Mouse (Mus musculus) neural tube, embryonic 12.5 days (tissue): ENCODE measurements around the gene Magea2. TPM values are rescaled to one million over a fixed set of nuclear protein-coding genes. Genes with fewer than 3 reads are reported as not detected.
"Not testable (repeated sequence)": the region's sequence is repeated elsewhere in the genome, so short reads cannot be mapped to it uniquely, and the experiment has no call there.

Source experiments
- ATAC-seq: fragments of 200-750 bp; cut with Nextera tagmentation; 2 replicates; pipeline ENCODE4 v1.8.0; 2017; ENCODE audit warnings: low read depth, mild to moderate bottlenecking, moderate TSS enrichment, moderate library complexity; ENCODE audit not compliant: low FRiP score
- H3K27ac ChIP-seq: fragments of 300-500 bp; sonication (generic); 2 replicates; pipeline ENCODE4 v1.5.1; 2016
- H3K27me3 ChIP-seq: fragments of 300-500 bp; sonication (generic); replicated peaks from 2 replicates; pipeline ENCODE4 v1.6.1; 2016; ENCODE audit warnings: mild to moderate bottlenecking
- H3K36me3 ChIP-seq: fragments of 300-500 bp; sonication (generic); 2 replicates; pipeline ENCODE4 v1.6.1; 2016; ENCODE audit warnings: mild to moderate bottlenecking
- H3K4me1 ChIP-seq: fragments of 300-500 bp; sonication (generic); 2 replicates; pipeline ENCODE4 v1.6.1; 2016
- H3K4me2 ChIP-seq: fragments of 300-500 bp; sonication (generic); replicated peaks from 2 replicates; pipeline ENCODE4 v1.6.1; 2016; ENCODE audit warnings: mild to moderate bottlenecking
- H3K4me3 ChIP-seq: fragments of 300-500 bp; sonication (generic); 2 replicates; pipeline ENCODE4 v1.5.1; 2016
- H3K9ac ChIP-seq: fragments of 300-500 bp; sonication (generic); 2 replicates; pipeline ENCODE4 v1.6.1; 2016; ENCODE audit warnings: mild to moderate bottlenecking
- H3K9me3 ChIP-seq: fragments of 300-500 bp; sonication (generic); 2 replicates; pipeline ENCODE4 v1.6.1; 2016; ENCODE audit warnings: mild to moderate bottlenecking
- WGBS: fragments of 180-500 bp; shearing (Covaris S2); methylation state at CpG from one replicate; pipeline ENCODE4 v1.1.7; 2016; 5-methylcytosine and 5-hydroxymethylcytosine counted together
- polyA plus RNA-seq: library from polyadenylated mRNA; unstranded; fragments of >200 nt; fragmentation: Nextera tagmentation; extraction: Ambion mirVana; gene quantifications from 2 replicates; pipeline ENCODE4 v1.2.1, GENCODE M21; 2016

Magea2 gene
- not detected in 2 replicates for polyA plus RNA-seq

GRCm38 (mm10) chrX:155093566-155093965 is at the start of gene Magea2:
Gene Magea2 (minus strand): TSS chrX:155093666.
- not testable (repeated sequence) for H3K9ac ChIP-seq, ATAC-seq, H3K4me1 ChIP-seq, H3K27me3 ChIP-seq, H3K27ac ChIP-seq, H3K36me3 ChIP-seq, H3K4me3 ChIP-seq, H3K4me2 ChIP-seq, H3K9me3 ChIP-seq
- WGBS: 81% methylated on average over 4 of the region's 4 CpGs

DNA sequence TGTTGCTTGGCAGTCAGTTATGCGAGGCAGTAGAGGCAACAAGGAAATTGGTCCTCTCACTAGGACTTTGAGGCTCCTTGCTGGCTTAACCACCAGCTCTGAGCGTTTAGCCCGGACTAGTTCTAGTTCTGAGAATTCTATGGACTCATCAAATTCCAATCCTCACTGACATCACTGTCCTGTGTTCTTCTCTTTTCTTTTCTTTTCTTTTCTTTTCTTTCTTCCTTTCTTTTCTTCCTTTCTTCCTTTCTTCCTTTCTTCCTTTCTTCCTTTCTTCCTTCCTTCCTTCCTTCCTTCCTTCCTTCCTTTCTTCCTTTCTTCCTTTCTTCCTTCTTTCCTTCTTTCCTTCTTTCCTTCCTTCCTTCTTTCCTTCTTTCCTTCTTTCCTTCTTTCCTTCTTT is 34.8 kb upstream of the Magea2 start, which contains the start of gene Cldn34b2:
TSS of gene Cldn34b2 (minus strand) at position 101 of the 400 bp plus-strand sequence.
- H3K4me1 ChIP-seq, H3K36me3 ChIP-seq, H3K9ac ChIP-seq, H3K27ac ChIP-seq, H3K4me2 ChIP-seq, H3K27me3 ChIP-seq, ATAC-seq, H3K9me3 ChIP-seq, H3K4me3 ChIP-seq: not testable (repeated sequence)
- WGBS: 82% methylated on average over 3 of the region's 3 CpGs

DNA sequence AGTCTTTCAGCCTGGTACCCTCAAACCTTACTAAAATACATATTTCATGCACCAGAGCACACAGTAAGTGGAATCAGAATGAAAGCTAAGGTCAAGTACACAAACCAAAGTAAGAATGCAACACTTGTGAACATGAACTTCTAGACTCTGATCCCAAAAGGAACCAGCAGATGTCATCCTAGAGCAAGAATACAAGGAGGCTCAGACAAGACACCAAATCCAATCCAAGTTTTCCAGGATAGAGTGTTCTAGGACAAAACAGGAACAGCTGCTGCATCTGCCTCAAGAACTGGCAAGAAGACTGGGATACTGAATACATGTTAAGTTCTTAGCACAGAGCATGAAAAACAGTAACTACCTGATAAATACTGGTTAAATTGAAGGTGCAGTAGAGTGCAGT is 4.6 kb upstream of the Magea2 start:
- ATAC-seq: no peak
- H3K4me1 ChIP-seq: no peaks in the 10 kb centered on the region
- no peak overlapping the region for H3K4me2 ChIP-seq
- H3K4me3 ChIP-seq: no peak overlapping the region
- H3K36me3 ChIP-seq: no peaks in the 10 kb centered on the region
- no peaks in the 10 kb centered on the region for H3K9me3 ChIP-seq
- no peak overlapping the region for H3K27ac ChIP-seq
- H3K27me3 ChIP-seq: no peaks in the 10 kb centered on the region
- H3K9ac ChIP-seq: no peak overlapping the region

DNA sequence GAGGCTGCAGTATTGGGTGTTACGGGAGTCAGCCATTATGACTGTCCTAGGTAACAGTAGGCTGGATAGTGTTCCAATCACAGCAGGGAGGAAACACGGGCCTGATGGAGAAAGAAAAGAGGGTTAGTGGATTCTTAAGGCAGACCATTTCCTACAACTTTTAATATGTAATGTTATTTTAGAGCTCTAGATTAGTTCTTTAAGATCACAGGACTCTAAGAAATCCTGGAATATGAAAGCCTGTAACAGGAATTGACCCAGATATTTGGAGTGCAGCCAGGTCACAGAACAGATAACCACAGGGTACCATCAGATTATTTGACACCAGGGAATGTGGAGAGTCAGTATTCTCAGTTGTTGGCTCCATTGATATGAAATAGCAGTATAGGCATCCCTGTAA is 3.8 kb downstream of the Magea2 start, which contains the start of gene Magea1:
TSS of gene Magea1 (minus strand) at position 101 of the 400 bp plus-strand sequence.
- H3K4me2 ChIP-seq, H3K9ac ChIP-seq, H3K27ac ChIP-seq, ATAC-seq, H3K9me3 ChIP-seq, H3K27me3 ChIP-seq, H3K4me1 ChIP-seq, H3K4me3 ChIP-seq, H3K36me3 ChIP-seq: not testable (repeated sequence)
- WGBS: no CpG with 5 or more reads among the region's 2 CpGs

DNA sequence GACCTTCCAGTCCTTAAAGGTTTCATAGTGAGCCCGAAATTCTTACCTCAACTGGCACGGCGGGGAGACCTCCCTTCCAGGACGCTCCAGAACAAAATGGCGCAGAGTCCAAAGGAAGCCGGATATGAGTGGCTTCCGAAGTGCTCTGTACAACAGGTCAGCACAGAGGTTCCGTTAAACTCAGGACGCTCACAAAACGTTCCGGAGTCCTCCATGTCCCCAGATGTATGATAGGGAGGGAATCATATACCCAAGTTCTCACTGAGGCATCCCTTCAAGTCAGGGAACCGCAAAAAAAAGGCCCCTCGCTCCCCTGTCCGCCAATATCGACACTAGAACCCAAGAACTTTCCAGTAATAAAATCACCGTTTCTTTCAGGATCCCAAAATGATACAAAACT is 30.4 kb downstream of the Magea2 start, which contains the start of gene Magea5:
TSS of gene Magea5 (minus strand) at position 101 of the 400 bp plus-strand sequence.
- WGBS: 90% methylated on average over 16 of the region's 16 CpGs
- H3K36me3 ChIP-seq, ATAC-seq: not testable (repeated sequence)

GRCm38 (mm10) chrX:154995750-154996149 is 97.7 kb downstream of the Magea2 start, which contains the start of gene Magea8:
Gene Magea8 (minus strand): TSS chrX:154995850.
- not testable (repeated sequence) for ATAC-seq, H3K9me3 ChIP-seq, H3K36me3 ChIP-seq, H3K9ac ChIP-seq, H3K4me2 ChIP-seq, H3K4me3 ChIP-seq, H3K27ac ChIP-seq, H3K27me3 ChIP-seq, H3K4me1 ChIP-seq
- WGBS: 95% methylated on average over 11 of the region's 11 CpGs

More for the DNA sequence above, 30.4 kb downstream of the Magea2 start, which contains the start of gene Magea5:
- H3K9ac ChIP-seq, H3K9me3 ChIP-seq, H3K27me3 ChIP-seq, H3K4me1 ChIP-seq, H3K27ac ChIP-seq, H3K4me3 ChIP-seq, H3K4me2 ChIP-seq: not testable (repeated sequence)

Other genes starting within 250 kb of the Magea2 start
- not detected in 2 replicates for gene Cldn34b1, start 203.4 kb downstream of the Magea2 start, polyA plus RNA-seq
- not detected in 2 replicates for gene Magea6, start 157.7 kb downstream of the Magea2 start, polyA plus RNA-seq
- not detected in 2 replicates for gene Magea3, start 144.2 kb downstream of the Magea2 start, polyA plus RNA-seq
- gene Magea8, start 97.8 kb downstream of the Magea2 start, polyA plus RNA-seq: not detected in 2 replicates
- gene Magea5, start 30.5 kb downstream of the Magea2 start, polyA plus RNA-seq: not detected in 2 replicates
- gene Magea1, start 3.9 kb downstream of the Magea2 start, polyA plus RNA-seq: not detected in 2 replicates
- not detected in 2 replicates for gene Cldn34b2, start 34.7 kb upstream of the Magea2 start, polyA plus RNA-seq
- 71.7 and 75.3 TPM in 2 replicates for gene Sat1, start 122.8 kb upstream of the Magea2 start, polyA plus RNA-seq
- gene Acot9, start 168.8 kb upstream of the Magea2 start, polyA plus RNA-seq: 31.3 and 31.7 TPM in 2 replicates
- gene Prdx4, start 247.1 kb upstream of the Magea2 start, polyA plus RNA-seq: 170 and 174 TPM in 2 replicates